Mouse (Mus musculus) left cerebral cortex, adult 2 months (tissue): Measurements from ENCODE around the gene Rtcb. TPM values are rescaled to one million over a fixed set of nuclear protein-coding genes. Genes with fewer than 3 reads are reported as not detected.
A peak's percentile ranks its signal among the peaks of the same experiment; 100 is the strongest.

Experiments
- DNase-seq, 2 experiments: peaks; one replicate each; pipeline ENCODE4 v3.0.0; 2021 to 2022; ENCODE audit warnings: low spot score in 2 of 2, mixed read lengths in 1 of 2; ENCODE audit errors: extremely low spot score in 1 of 2
- H3K27ac ChIP-seq: fragments of 200-600 bp; 2 replicates; pipeline ENCODE4 v1.8.1; 2022
- H3K4me3 ChIP-seq: fragments of 200-600 bp; 2 replicates; pipeline ENCODE4 v1.8.1; 2022
- CTCF ChIP-seq: fragments of 200-600 bp; IDR thresholded peaks from 2 replicates; pipeline ENCODE4 v1.8.1; 2022; ENCODE audit warnings: antibody characterized with exemption, mild to moderate bottlenecking, moderate library complexity
- intact Hi-C: fragments of 180-260 bp; cut with DNase I; formaldehyde crosslinking; loops from one replicate; pipeline ENCODE4 v1.15.1; 2025
- total RNA-seq, 2 experiments: library from RNA; stranded (reverse); gene quantifications; 2 replicates each; pipeline ENCODE4 v1.2.3; 2021

Rtcb gene
- total RNA-seq, 2 experiments from 2014 or later: 102 to 116 TPM

DNA sequence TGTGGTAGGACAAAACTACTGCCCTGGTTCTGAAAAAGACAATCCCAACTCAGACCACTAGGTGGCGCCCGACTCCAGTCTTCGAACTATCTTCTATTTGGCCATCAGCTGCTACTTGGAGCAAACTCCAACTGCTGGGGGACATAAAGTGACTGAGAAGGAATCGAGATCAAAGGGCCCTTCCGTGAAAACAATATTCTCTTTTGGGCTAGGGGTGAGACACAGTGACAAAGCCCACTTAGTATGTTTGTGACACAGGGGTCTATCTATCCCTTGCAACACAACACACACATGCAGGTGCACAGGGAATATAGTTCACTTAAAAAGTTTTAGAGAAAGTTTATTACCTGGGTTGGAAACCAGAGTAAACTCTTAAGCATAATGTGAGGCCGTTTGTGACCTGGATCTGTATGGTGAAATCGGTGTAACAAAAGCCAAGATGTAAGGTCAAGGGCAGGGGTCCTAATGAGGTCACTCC is 10.6 kb upstream of the Rtcb start:
- Histone ChIP-seq H3K27ac (no peak overlapping the region), H3K4me3 (no peak overlapping the region)
- TF ChIP-seq CTCF: peak; percentile 95
- intact Hi-C loops: loop anchor here (2.0 to 5.0 kb wide), 3 partner anchors 99 to 497 kb away; no protein-coding TSS in a partner anchor
- peak; percentile 81 to 89 for DNase-seq

DNA sequence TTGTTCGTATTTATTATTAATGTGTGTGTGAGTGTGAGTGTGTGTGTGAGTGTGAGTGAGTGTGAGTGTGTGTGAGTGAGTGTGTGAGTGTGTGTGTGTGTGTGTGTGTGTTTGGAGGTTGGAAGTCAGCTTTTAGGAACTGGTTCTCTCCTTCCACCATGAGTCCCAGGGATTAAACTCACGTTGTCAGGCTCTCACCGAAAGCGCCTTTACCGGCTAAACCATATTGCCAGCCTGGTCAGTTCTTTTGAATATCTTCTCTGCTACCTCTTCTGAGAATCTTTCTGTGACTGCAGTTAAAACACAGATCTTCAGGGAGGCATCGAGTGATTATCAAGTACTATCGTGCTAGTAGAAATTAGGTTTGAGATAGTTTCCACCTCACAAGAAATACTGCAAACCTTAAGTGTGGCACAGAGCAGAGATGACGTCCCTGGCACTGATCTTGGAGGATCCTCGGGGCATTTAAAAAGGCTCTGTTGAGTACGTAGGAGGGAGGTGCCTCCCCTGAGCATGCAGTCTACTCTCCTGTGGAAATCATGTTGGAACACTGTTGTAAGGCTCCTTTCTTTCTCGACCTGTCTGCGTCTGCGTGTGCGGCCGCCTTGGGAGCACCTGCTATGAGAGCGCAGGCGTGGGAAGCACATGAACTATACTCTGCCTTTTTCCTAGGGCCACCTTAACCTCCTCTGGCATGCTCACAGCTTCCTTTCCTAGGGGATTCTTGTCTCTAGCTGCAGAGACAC is 10.0 kb upstream of the Rtcb start:
- TF ChIP-seq CTCF: no peak
- no peak overlapping the region for H3K4me3 ChIP-seq
- H3K27ac ChIP-seq: no peak overlapping the region
- DNase-seq: no peak
- intact Hi-C loops: loop anchor here (2.0 to 5.0 kb wide), 3 partner anchors 100 to 497 kb away; no protein-coding TSS in a partner anchor

DNA sequence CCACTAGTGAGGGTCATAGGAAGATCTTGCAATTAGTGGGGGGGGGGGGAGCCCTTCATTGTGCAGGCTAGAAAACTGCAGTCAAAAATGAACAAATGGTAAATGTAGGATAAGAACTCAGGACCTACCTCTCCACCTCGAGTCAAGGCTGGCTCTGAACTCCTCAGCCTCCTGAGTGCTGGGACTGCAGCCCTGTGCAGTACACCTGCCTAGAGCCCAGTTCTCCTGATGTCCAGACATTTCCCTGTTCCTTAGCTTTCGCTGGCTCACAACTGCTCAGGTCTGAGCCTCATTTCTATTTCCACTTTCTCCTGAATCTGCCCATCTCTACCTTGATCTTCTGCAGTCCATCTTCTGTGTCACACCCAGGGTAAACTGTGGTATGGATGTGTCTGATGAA is 8.9 kb upstream of the Rtcb start:
- no peak overlapping the region for H3K4me3 ChIP-seq
- intact Hi-C loops: loop anchor here (5.0 kb wide), 2 partner anchors 101 to 331 kb away; no protein-coding TSS in a partner anchor
- DNase-seq: no peak
- no peak for TF ChIP-seq CTCF
- no peak overlapping the region for H3K27ac ChIP-seq

DNA sequence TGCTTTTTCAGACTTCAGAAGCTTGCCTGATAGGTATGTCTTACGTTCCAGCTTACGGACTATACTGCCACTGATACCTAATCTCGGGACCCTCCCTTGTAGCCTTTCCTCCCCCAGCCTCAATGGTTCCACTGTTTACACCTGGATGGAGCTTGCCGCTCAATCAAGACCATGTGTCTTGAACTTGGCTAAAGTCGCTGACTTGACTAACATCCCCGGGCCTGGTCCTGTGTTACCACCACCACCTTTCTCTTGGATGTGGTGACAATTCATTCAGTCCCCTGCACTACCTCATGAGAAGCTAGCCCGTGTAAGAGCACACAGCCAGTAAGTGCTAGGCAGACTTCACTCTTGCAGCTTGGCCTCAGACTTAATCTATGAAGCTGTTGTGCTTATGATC is 6.7 kb upstream of the Rtcb start:
- no peak for TF ChIP-seq CTCF
- no peak for DNase-seq
- intact Hi-C loops: no loop called here
- Histone ChIP-seq H3K4me3 (no peak overlapping the region), H3K27ac (no peak overlapping the region)

DNA sequence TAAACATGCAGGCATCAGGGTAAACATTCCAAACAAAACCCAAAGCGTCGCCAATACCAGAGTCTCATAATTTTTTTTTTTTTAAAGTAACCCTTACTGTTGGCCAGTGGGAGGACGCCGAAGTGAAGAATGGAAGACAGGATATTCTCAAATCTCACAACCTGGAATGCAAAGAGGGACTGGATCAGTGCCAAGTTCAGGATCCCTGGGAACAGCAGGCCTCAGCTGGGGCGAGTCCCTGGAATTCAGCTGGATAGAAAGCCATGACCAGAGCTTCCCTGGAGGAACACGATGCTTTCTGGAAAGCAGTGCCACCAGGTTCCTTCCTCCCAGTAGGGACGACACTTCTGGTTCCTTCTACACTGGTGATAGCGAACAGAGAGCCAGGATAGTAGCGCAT is 5.3 kb upstream of the Rtcb start:
- no peak overlapping the region for H3K27ac ChIP-seq
- intact Hi-C loops: loop anchor here (2.0 kb wide), 1 partner anchor 58 kb away; the partner anchor contains the start of gene Fbxo7
- H3K4me3 ChIP-seq: no peak overlapping the region
- TF ChIP-seq CTCF: no peak
- no peak for DNase-seq

DNA sequence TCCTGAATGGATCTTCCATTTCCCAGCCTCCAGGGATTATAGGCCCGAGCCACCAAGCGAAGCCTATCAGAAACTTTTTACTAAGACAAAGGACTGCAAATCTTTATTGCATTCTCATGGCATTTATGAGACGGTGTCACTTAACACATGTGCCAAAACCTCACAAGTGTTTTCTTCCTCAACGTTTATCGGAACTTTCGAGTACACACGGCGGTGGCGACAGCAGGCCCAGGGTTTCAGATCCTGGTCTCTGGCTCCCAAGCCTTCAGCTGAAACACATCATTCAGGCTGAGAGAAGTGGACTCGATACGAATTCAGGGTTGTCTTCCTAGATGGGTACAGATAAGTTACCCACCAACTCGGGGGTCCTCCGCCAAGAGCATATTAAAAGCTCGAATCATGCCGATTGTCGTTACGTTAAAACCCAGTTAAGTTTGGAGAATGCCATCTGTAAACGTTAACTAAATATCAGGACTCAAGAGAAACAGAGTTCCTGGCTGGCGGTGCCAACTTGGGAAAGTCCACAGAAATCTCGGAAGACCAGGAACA is 678 bp downstream of the Rtcb start:
- Histone ChIP-seq H3K4me3 (peak overlapping the region; percentile 59), H3K27ac (peak overlapping the region; percentile 89)
- TF ChIP-seq CTCF: no peak
- intact Hi-C loops: no loop called here
- no peak for DNase-seq

DNA sequence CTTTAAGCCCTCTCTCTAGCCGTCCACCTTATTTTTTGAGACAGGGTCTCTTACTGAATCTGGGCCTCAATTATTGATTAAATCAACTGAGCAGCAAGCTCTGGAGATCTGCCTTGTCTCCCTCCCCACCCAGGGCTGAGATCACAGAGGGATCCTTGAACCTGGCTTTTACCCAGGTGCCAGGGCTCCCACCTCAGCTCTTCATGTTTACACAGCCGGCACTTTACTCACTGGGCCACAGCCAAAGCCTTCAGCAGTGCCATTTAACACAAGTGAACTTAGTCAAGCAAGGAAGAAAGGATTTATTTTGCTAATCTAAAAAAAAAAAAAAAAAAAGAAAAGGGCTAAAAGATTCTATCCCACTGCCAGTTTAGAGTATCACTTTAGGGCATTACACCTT is 3.2 kb downstream of the Rtcb start:
- DNase-seq: no peak
- Histone ChIP-seq H3K4me3 (no peak overlapping the region), H3K27ac (no peak overlapping the region)
- intact Hi-C loops: no loop called here
- no peak for TF ChIP-seq CTCF

DNA sequence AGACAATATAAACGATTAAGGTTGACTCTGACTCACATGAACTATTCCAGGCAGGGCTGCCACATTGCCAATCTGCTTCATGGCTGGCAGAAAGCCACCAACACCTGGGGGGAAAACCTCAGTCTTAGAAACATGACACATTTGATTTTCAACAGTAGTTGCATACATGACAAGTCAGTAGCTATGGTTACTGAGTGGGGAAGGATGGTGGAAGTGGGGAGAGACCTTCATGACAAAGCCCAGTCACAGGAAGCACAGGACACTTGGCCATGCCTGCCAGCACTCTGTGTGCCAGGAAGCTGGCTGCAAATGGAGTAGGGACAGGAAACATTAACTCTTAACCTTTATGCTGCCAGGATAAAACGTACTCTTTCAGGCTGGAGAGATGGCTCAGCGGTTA is 4.2 kb downstream of the Rtcb start:
- no peak for TF ChIP-seq CTCF
- intact Hi-C loops: no loop called here
- Histone ChIP-seq H3K27ac (no peak overlapping the region), H3K4me3 (no peak overlapping the region)
- no peak for DNase-seq

DNA sequence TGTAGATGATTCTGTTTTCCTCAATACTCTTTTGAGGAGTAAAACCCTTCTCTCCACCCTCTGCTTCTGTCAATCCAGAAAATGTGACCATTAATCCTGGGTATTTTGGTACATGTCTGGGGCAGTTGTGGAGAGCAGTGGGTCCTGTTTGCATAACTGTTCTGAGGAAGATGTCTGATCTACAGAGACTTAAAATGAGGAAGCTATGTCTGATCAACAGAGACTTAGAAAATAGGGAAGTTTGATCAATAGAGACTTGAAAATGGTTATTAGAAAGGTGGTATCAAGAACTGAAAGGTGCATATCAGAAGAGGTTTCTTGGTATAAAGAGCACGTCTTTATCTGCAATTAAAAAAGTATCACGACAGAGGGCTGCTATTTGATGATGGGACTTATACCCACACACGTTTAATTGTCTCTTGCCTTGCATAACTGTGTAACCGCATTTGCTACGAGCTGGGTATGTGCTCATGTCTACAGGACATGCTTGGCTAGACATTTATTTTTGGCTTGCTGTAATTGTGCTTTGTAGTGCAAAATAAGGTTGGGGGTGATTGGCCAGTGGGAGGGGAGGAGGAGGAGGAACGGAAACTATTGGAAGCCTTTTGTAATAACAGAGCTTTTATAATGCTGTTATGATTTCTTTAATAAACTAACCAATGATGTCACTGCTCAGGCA is 5.7 kb downstream of the Rtcb start:
- intact Hi-C loops: no loop called here
- Histone ChIP-seq H3K27ac (no peak overlapping the region), H3K4me3 (no peak overlapping the region)
- no peak for DNase-seq
- no peak for TF ChIP-seq CTCF

DNA sequence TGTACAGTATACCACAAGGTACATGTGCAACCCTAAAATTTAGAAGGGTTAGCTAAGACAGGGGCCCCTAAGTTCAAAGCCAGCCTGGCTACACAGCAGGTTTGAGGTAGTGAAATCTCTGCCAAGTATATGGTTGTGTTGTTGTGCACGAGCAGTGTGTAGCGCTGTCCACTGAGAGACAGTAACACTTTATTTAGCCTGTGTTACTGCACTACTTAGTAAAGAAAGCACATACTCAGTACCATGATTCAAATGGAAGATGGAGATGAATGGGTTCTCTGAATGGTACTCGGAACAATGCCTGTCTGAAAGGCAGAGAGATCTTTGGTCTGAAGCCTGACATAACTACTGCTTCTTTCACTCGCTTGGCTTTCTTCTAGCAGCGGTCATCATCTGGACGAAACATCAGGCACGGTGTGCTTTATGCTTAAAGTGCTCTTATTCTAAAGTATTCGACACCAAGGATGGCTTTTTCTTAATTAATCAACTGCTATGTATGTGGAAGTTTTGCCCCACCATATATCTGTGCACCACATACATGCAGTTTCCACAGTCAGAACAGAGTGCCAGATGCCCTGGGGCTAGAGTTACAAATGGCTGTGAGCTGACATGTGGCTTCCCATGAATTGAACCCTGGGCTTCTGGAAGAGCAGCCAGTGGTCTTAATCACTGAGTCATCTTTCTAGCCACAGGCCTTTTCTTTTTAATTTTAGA is 9.0 kb downstream of the Rtcb start:
- Histone ChIP-seq H3K27ac (no peak overlapping the region), H3K4me3 (no peak overlapping the region)
- DNase-seq: no peak
- TF ChIP-seq CTCF: no peak
- intact Hi-C loops: loop anchor here (10.0 kb wide), 1 partner anchor 746 kb away; no protein-coding TSS in a partner anchor

DNA sequence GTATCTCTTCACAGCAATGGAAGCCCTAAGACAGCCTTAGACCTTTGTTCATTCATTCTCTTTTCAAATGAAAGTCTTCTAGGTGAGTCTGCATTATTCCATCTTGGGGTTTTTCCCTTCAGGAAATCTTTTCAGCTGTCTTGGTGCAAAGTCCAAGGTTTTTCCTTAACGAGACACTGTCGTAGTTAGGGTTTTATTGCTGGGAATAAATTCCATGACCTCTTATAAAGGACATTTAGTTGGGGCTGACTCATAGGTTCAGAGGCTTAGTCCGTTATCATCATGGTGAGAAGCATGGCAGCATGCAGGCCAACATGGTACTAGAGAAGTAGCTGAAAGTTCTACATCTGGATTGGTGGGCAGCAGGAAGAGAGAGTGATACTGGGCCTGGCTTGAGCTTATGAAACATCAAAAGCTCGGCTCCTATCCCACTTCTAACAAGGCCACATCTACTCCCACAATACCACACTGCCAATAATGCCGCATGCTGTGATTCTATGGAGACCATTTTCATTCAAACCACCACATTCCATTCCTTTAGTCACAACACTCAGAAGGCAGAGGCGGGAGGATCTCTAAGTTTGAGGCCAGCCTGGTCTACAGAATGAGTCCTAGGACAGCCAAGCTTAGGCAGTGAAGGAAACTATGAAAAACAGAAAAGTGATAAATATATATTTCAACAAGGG is 21.2 kb downstream of the Rtcb start:
- no peak overlapping the region for H3K4me3 ChIP-seq
- H3K27ac ChIP-seq: no peak overlapping the region
- DNase-seq: no peak
- intact Hi-C loops: no loop called here
- no peak for TF ChIP-seq CTCF
